Mouse (Mus musculus) thymus, adult 2 months (tissue): Measurements from ENCODE around the gene Anxa5. TPM values are rescaled to one million over a fixed set of nuclear protein-coding genes. Genes with fewer than 3 reads are reported as not detected.

Experiments used
- DNase-seq: peaks from one replicate; pipeline ENCODE4 v3.0.0; 2021
- H3K27ac ChIP-seq: fragments of 200-500 bp; 2 replicates; pipeline ENCODE4 v1.5.1; 2012; ENCODE audit warnings: low read length, control low read depth; ENCODE audit not compliant: control insufficient read depth, insufficient read depth
- H3K27me3 ChIP-seq: fragments of 200-500 bp; 2 replicates; pipeline ENCODE4 v1.6.1; 2012; ENCODE audit warnings: mild to moderate bottlenecking, low read length, moderate library complexity, mixed read lengths; ENCODE audit not compliant: control insufficient read depth, insufficient read depth
- H3K36me3 ChIP-seq: fragments of 200-500 bp; 2 replicates; pipeline ENCODE4 v1.6.1; 2012; ENCODE audit warnings: mild to moderate bottlenecking, low read length, moderate library complexity; ENCODE audit not compliant: control insufficient read depth, insufficient read depth
- H3K4me1 ChIP-seq: fragments of 200-500 bp; replicated peaks from 2 replicates; pipeline ENCODE4 v1.6.1; 2012; ENCODE audit warnings: low read length; ENCODE audit not compliant: control insufficient read depth, insufficient read depth
- H3K4me3 ChIP-seq: fragments of 200-500 bp; 2 replicates; pipeline ENCODE4 v1.5.1; 2012; ENCODE audit warnings: mild to moderate bottlenecking, low read length, control low read depth, moderate library complexity; ENCODE audit not compliant: control insufficient read depth, insufficient read depth
- CTCF ChIP-seq: fragments of 200-500 bp; IDR thresholded peaks from 2 replicates; pipeline ENCODE4 v1.5.1; 2012; ENCODE audit warnings: mild to moderate bottlenecking, control low read depth, low read length, moderate library complexity, borderline replicate concordance; ENCODE audit not compliant: control insufficient read depth, poor library complexity, insufficient read depth; ENCODE audit errors: extremely low read depth
- POLR2A ChIP-seq: fragments of 200-500 bp; IDR thresholded peaks from 2 replicates; pipeline ENCODE4 v1.6.1; 2012; ENCODE audit warnings: mild to moderate bottlenecking, low read length, control low read depth, moderate library complexity; ENCODE audit not compliant: control insufficient read depth, poor library complexity, insufficient read depth; ENCODE audit errors: extremely low read depth
- WGBS: fragments of 180-500 bp; shearing (Covaris S2); methylation state at CpG from one replicate; pipeline ENCODE4 v1.1.7; 2018; 5-methylcytosine and 5-hydroxymethylcytosine counted together
- polyA plus RNA-seq: library from polyadenylated mRNA; depleted of rRNA; stranded (reverse); fragments of >200 nt; gene quantifications from 2 replicates; pipeline ENCODE4 v1.2.3, GENCODE M21; 2012

Anxa5 gene
- polyA plus RNA-seq, 1 experiment: 442 TPM

- H3K36me3 ChIP-seq: peaks cover 22% of the 10 kb centered on the region
- 89% methylated on average over 7 of the region's 7 CpGs for WGBS
- TF ChIP-seq POLR2A: no peak
- no peak for TF ChIP-seq CTCF
These were observed 15.0 kb downstream of the Anxa5 start for GRCm38 (mm10) chr3:36460717-36461116.

GRCm38 (mm10) chr3:36455566-36455965, 20.1 kb downstream of the Anxa5 start:
- DNase-seq: no peak
- Histone ChIP-seq H3K4me3 (no peak overlapping the region), H3K27me3 (no peaks in the 10 kb centered on the region), H3K27ac (no peak overlapping the region), H3K36me3 (peaks cover 24% of the 10 kb centered on the region), H3K4me1 (no peaks in the 10 kb centered on the region)
- 93% methylated on average over 3 of the region's 3 CpGs for WGBS
- TF ChIP-seq CTCF (no peak), POLR2A (no peak)

More at GRCm38 (mm10) chr3:36460717-36461116, 15.0 kb downstream of the Anxa5 start:
- no peak overlapping the region for H3K4me3 ChIP-seq
- H3K27ac ChIP-seq: no peak overlapping the region
- no peak for DNase-seq
- H3K4me1 ChIP-seq: no peaks in the 10 kb centered on the region
- no peaks in the 10 kb centered on the region; the same call in 1 of the 2 replicates for H3K27me3 ChIP-seq

- peaks cover 21% of the 10 kb centered on the region for H3K36me3 ChIP-seq
- H3K4me1 ChIP-seq: no peaks in the 10 kb centered on the region
- WGBS: 93% methylated on average over 8 of the region's 8 CpGs
- H3K4me3 ChIP-seq: no peak overlapping the region
- no peak for DNase-seq
- H3K27me3 ChIP-seq: no peaks in the 10 kb centered on the region
- TF ChIP-seq CTCF: no peak
- no peak for TF ChIP-seq POLR2A
- H3K27ac ChIP-seq: no peak overlapping the region
These were observed 20.6 kb downstream of the Anxa5 start for GRCm38 (mm10) chr3:36455124-36455523.

GRCm38 (mm10) chr3:36452502-36452901, 23.2 kb downstream of the Anxa5 start:
- Histone ChIP-seq H3K36me3 (peaks cover 20% of the 10 kb centered on the region), H3K4me1 (no peaks in the 10 kb centered on the region), H3K27ac (no peak overlapping the region), H3K4me3 (no peak overlapping the region), H3K27me3 (no peaks in the 10 kb centered on the region)
- DNase-seq: no peak
- TF ChIP-seq CTCF (no peak), POLR2A (no peak)
- WGBS: 94% methylated on average over 1 of the region's 1 CpGs

- WGBS: 79% methylated on average over 20 of the region's 20 CpGs
- peaks cover 16% of the 10 kb centered on the region for H3K36me3 ChIP-seq
- H3K4me3 ChIP-seq: no peak overlapping the region
- H3K4me1 ChIP-seq: no peaks in the 10 kb centered on the region
- no peak overlapping the region for H3K27ac ChIP-seq
- no peak for DNase-seq
- TF ChIP-seq CTCF (no peak), POLR2A (no peak)
- no peaks in the 10 kb centered on the region for H3K27me3 ChIP-seq
These were observed 26.2 kb downstream of the Anxa5 start for GRCm38 (mm10) chr3:36449292-36450165.

- Histone ChIP-seq H3K27ac (no peak overlapping the region), H3K36me3 (peaks cover 16% of the 10 kb centered on the region), H3K27me3 (no peaks in the 10 kb centered on the region), H3K4me3 (no peak overlapping the region), H3K4me1 (no peaks in the 10 kb centered on the region)
- TF ChIP-seq CTCF (no peak), POLR2A (no peak)
- WGBS: 8% methylated on average over 6 of the region's 6 CpGs
- no peak for DNase-seq
These were observed 28.8 kb downstream of the Anxa5 start for GRCm38 (mm10) chr3:36446918-36447317.
